Mouse (Mus musculus): Measurements from ENCODE around the gene Cacfd1. TPM values are rescaled to one million over a fixed set of nuclear protein-coding genes. Genes with fewer than 3 reads are reported as not detected.

Cacfd1 gene
- polyA plus RNA-seq, 1 experiment: 24.2 TPM

DNA sequence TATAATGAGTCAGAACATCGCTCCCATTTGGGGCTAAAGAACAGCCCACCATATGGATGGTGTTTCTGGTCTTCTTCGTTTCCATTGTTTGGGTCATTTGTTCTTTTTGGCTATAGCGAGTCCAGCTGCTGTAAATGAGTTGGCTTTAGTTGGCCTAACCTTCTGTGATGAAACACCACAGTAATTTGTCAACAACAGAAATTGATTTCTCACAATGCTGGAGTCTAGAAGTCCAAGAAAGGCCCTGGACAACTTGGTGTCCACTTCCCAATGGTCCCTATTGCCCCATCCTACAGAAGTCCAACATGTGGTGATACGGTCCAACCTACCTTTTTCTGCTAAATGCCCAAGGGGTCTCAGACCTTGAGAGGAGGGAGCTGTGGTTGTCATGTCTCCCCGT lies 25.1 kb upstream of the Cacfd1 start:
- Histone ChIP-seq H3K4me3 (ENCODE audit: insufficient read depth, low read length) (no peak overlapping the region), H3K4me1 (ENCODE audit: control insufficient read depth, insufficient read depth, low read length) (peaks cover 10% of the 10 kb centered on the region), H3K27ac (ENCODE audit: insufficient read depth, low read depth, low read length) (no peak overlapping the region)
- TF ChIP-seq CTCF (IDR thresholded peaks at IDR 0.05; ENCODE audit: low read depth, low read length) (no peak), POLR2A (IDR thresholded peaks at IDR 0.05; ENCODE audit: borderline replicate concordance, low read depth, low read length) (no peak)

GRCm38 (mm10) chr2:26993936-26994335 lies 15.8 kb upstream of the Cacfd1 start:
- H3K4me3 ChIP-seq (ENCODE audit: insufficient read depth, low read length): no peak overlapping the region
- H3K27ac ChIP-seq (ENCODE audit: insufficient read depth, low read depth, low read length): no peak overlapping the region
- no peaks in the 10 kb centered on the region for H3K4me1 ChIP-seq (ENCODE audit: control insufficient read depth, insufficient read depth, low read length)
- no peak for TF ChIP-seq POLR2A (IDR thresholded peaks at IDR 0.05; ENCODE audit: borderline replicate concordance, low read depth, low read length)
- no peak for TF ChIP-seq CTCF (IDR thresholded peaks at IDR 0.05; ENCODE audit: low read depth, low read length)

DNA sequence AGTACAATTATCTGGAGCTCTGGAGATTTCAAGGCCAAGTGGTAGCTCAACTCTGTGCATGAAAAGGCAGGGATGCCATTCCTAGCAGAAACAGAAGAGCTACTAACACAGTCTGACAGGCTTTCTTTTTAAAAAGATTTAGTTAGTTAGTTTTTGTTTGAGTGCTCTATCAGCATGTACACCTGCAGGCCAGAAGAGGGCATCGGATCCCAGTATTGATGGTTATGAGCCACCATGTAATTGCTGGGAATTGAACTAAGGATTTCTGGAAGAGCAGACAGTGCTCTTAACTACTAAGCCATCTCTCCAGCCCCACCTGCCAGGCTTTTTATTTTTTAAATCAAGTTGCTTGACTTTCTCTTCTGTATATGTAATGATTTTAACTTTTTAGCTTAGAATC lies 12.2 kb upstream of the Cacfd1 start:
- no peak for TF ChIP-seq POLR2A (IDR thresholded peaks at IDR 0.05; ENCODE audit: borderline replicate concordance, low read depth, low read length)
- no peak for TF ChIP-seq CTCF (IDR thresholded peaks at IDR 0.05; ENCODE audit: low read depth, low read length)
- Histone ChIP-seq H3K4me1 (ENCODE audit: control insufficient read depth, insufficient read depth, low read length) (no peaks in the 10 kb centered on the region), H3K4me3 (ENCODE audit: insufficient read depth, low read length) (no peak overlapping the region), H3K27ac (ENCODE audit: insufficient read depth, low read depth, low read length) (no peak overlapping the region)

DNA sequence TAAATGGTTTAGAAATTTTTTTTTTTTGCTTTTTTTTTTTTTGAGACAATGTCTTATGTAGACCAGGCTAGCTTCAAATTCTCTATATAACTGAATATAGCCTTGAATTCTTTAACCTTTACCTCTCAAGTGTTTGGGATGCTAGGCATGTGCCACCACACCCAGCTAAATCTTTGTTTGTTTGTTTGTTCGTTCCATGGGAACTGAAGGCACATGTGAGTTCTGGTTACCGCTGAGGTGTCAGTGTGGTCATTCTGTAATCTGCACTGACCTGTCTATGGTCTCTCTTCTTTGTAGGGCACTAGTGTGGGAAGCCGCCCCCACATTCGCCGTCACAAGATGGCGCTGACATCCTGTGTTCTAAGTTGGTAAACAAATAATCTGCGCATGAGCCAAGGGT lies 11.7 kb upstream of the Cacfd1 start:
- no peaks in the 10 kb centered on the region for H3K4me1 ChIP-seq (ENCODE audit: control insufficient read depth, insufficient read depth, low read length)
- H3K27ac ChIP-seq (ENCODE audit: insufficient read depth, low read depth, low read length): no peak overlapping the region
- no peak overlapping the region for H3K4me3 ChIP-seq (ENCODE audit: insufficient read depth, low read length)
- TF ChIP-seq CTCF (IDR thresholded peaks at IDR 0.05; ENCODE audit: low read depth, low read length) (no peak), POLR2A (IDR thresholded peaks at IDR 0.05; ENCODE audit: borderline replicate concordance, low read depth, low read length) (no peak)

DNA sequence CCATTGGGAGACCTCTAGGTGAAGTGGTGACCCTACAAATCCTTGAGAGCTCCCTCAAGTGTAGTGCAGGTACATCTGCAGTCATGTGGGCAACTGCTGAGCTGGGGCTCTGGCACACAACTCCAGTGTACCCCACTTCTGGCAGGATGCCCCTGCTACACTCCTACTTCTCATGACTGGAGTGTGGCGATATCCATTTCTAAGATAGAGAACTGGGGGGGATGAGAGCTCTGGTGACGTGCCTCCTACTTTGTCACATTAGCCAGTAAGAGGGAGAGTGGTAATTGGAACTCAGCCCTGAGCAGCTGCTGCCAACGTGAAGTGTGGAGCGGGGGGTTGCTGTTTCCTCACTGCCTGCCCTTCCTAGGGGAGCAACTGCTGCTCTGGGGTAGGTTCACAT lies 3.5 kb upstream of the Cacfd1 start:
- TF ChIP-seq POLR2A (IDR thresholded peaks at IDR 0.05; ENCODE audit: borderline replicate concordance, low read depth, low read length) (no peak), CTCF (IDR thresholded peaks at IDR 0.05; ENCODE audit: low read depth, low read length) (no peak)
- no peak overlapping the region for H3K27ac ChIP-seq (ENCODE audit: insufficient read depth, low read depth, low read length)
- peaks cover 11% of the 10 kb centered on the region for H3K4me1 ChIP-seq (ENCODE audit: control insufficient read depth, insufficient read depth, low read length)
- H3K4me3 ChIP-seq (ENCODE audit: insufficient read depth, low read length): no peak overlapping the region

- Histone ChIP-seq H3K4me1 (ENCODE audit: control insufficient read depth, insufficient read depth, low read length) (peaks cover 17% of the 10 kb centered on the region), H3K27ac (ENCODE audit: insufficient read depth, low read depth, low read length) (no peak overlapping the region), H3K4me3 (ENCODE audit: insufficient read depth, low read length) (no peak overlapping the region)
- TF ChIP-seq CTCF (IDR thresholded peaks at IDR 0.05; ENCODE audit: low read depth, low read length) (no peak), POLR2A (IDR thresholded peaks at IDR 0.05; ENCODE audit: borderline replicate concordance, low read depth, low read length) (no peak)
These were observed 2.0 kb upstream of the Cacfd1 start for GRCm38 (mm10) chr2:27007701-27008100.

DNA sequence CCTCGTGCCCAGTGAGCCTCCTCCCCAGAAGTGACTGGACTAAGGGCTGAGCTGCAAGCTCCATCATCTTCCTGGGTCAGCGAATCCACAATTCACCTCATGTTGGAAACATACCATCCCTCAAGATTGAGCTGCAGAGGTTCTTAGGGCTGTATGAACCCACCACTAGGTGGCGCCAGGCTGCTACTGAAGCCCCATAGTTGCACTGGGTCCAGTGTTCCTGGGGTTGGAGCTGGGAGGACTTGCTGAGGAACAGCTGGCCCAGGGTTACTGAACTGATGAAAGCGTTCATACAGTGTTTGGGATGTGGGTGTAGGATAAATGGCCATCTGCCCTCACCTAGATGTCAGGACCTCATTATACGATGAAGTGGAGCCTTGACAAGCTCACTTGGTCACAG lies 8.1 kb downstream of the Cacfd1 start:
- Histone ChIP-seq H3K4me1 (ENCODE audit: control insufficient read depth, insufficient read depth, low read length) (no peaks in the 10 kb centered on the region), H3K27ac (ENCODE audit: insufficient read depth, low read depth, low read length) (no peak overlapping the region), H3K4me3 (ENCODE audit: insufficient read depth, low read length) (no peak overlapping the region)
- no peak for TF ChIP-seq POLR2A (IDR thresholded peaks at IDR 0.05; ENCODE audit: borderline replicate concordance, low read depth, low read length)
- peak; percentile 95 for TF ChIP-seq CTCF (IDR thresholded peaks at IDR 0.05; ENCODE audit: low read depth, low read length)

DNA sequence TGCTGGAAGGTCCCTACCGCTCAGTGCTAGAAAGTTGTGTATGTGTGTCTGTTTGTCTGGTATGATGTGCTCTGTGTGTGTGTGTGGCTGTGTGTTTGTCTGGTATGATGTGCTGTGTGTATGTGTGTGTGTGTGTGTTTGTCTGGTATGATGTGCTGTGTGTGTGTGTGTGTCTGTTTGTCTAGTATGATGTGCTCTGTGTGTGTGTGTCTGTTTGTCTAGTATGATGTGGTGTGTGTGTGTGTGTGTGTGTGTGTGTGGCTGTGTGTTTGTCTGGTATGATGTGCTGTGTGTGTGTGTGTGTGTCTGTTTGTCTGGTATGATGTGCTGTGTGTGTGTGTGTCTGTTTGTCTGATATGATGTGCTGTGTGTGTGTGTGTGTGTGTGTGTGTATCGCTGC lies 9.8 kb downstream of the Cacfd1 start:
- no peak overlapping the region for H3K27ac ChIP-seq (ENCODE audit: insufficient read depth, low read depth, low read length)
- no peaks in the 10 kb centered on the region for H3K4me1 ChIP-seq (ENCODE audit: control insufficient read depth, insufficient read depth, low read length)

DNA sequence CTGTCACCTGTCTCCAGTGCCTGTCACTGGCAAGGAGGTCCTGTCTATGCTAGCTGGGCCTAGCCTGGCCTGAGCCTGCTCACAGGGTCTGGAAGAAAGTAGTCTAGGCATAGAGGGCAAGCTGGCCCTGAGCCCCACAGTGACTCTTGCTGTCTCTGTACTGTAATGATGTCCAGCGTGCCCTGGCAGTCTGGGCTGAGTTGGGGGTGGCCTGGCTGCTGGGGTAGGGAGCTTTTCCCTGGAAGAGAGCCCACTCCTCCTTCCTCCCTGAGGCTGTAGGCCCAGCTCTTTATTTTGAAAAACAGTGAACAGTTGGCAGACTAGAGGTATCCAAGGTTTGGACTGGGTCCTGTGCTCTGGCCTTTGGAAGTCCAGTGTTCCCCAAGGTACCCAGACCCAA lies 11.4 kb downstream of the Cacfd1 start:
- no peak overlapping the region for H3K27ac ChIP-seq (ENCODE audit: insufficient read depth, low read depth, low read length)
- peaks cover 12% of the 10 kb centered on the region for H3K4me1 ChIP-seq (ENCODE audit: control insufficient read depth, insufficient read depth, low read length)
- H3K4me3 ChIP-seq (ENCODE audit: insufficient read depth, low read length): no peak overlapping the region
- TF ChIP-seq POLR2A (IDR thresholded peaks at IDR 0.05; ENCODE audit: borderline replicate concordance, low read depth, low read length) (no peak), CTCF (IDR thresholded peaks at IDR 0.05; ENCODE audit: low read depth, low read length) (no peak)

More for the DNA sequence above, 9.8 kb downstream of the Cacfd1 start:
- H3K4me3 ChIP-seq (ENCODE audit: insufficient read depth, low read length): no peak overlapping the region
- TF ChIP-seq CTCF (IDR thresholded peaks at IDR 0.05; ENCODE audit: low read depth, low read length) (no peak), POLR2A (IDR thresholded peaks at IDR 0.05; ENCODE audit: borderline replicate concordance, low read depth, low read length) (no peak)

- H3K4me3 ChIP-seq (ENCODE audit: insufficient read depth, low read length): no peak overlapping the region
- H3K4me1 ChIP-seq (ENCODE audit: control insufficient read depth, insufficient read depth, low read length): peaks cover 17% of the 10 kb centered on the region
- TF ChIP-seq POLR2A (IDR thresholded peaks at IDR 0.05; ENCODE audit: borderline replicate concordance, low read depth, low read length): no peak
- TF ChIP-seq CTCF (IDR thresholded peaks at IDR 0.05; ENCODE audit: low read depth, low read length): no peak
- H3K27ac ChIP-seq (ENCODE audit: insufficient read depth, low read depth, low read length): no peak overlapping the region
These were observed 12.9 kb downstream of the Cacfd1 start for GRCm38 (mm10) chr2:27022612-27023011.

DNA sequence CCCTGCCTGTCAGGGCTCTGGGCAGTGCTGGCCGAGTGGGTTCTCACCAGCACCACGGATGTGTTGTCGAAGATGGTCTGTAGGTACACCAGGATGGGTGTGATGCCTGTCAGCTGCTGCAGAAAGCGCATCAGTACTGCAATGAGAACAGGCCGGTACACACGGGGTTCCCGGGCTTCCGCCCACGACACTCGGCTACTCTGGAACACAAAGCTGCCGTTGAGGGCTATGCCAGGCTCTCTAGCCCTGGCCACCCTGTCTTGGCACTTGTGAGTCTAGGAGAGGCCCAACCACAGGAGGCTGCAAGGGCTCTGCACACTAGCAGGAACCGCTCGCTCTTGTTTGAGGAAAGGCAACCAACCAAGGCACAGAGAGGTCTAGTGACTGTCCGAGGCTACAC lies 14.4 kb downstream of the Cacfd1 start:
- TF ChIP-seq CTCF (IDR thresholded peaks at IDR 0.05; ENCODE audit: low read depth, low read length) (no peak), POLR2A (IDR thresholded peaks at IDR 0.05; ENCODE audit: borderline replicate concordance, low read depth, low read length) (no peak)
- H3K4me3 ChIP-seq (ENCODE audit: insufficient read depth, low read length): no peak overlapping the region
- no peak overlapping the region for H3K27ac ChIP-seq (ENCODE audit: insufficient read depth, low read depth, low read length)
- peaks cover 23% of the 10 kb centered on the region for H3K4me1 ChIP-seq (ENCODE audit: control insufficient read depth, insufficient read depth, low read length)

All from bone marrow macrophage, adult 2 months (primary cell).